Mouse (Mus musculus): ENCODE data around the gene Hus1. TPM values are rescaled to one million over a fixed set of nuclear protein-coding genes. Genes with fewer than 3 reads are reported as not detected.

Gene Hus1
- total and polyA plus RNA-seq, 3 experiments: 10.2 to 39.1 (median 27.5) TPM

DNA sequence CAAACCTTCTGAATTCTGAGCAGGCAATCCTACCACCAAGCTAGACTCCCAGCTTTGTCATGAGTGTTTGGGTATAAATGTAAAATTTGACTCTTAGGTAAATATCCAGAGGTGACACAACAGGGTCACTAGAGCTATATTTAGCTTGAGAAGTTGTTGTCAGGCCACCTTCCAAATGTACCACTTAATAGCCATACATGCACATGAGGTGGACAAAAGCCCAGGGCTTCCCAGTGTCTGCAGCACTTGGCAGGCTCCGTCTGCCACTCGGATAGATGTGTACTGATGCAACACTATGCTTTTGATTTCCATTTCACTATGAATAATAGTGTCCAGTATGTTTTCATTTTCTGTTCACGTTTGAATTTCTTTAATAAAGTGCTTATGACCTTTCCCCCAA, 14.2 kb upstream of the Hus1 start:
- H3K36me3 ChIP-seq (replicated peaks): no peaks in the 10 kb centered on the region
- TF ChIP-seq POLR2AphosphoS5 (IDR thresholded peaks at IDR 0.05; ENCODE audit: insufficient replicate concordance, low read depth, low read length): no peak
- DNase-seq (ENCODE audit: low spot score) (no peak), ATAC-seq (ENCODE audit: extremely low read depth, insufficient number of reproducible peaks, low FRiP score, poor library complexity, severe bottlenecking) (no peak)
- H3K9me3 ChIP-seq (replicated peaks): no peaks in the 10 kb centered on the region
- peaks cover 21% of the 10 kb centered on the region for H3K27me3 ChIP-seq (ENCODE audit: insufficient read depth, low read length)
- no peaks in the 10 kb centered on the region for H3K4me1 ChIP-seq (ENCODE audit: insufficient read depth, low read depth, low read length)
- H3K4me3 ChIP-seq (ENCODE audit: low read depth, low read length): no peak overlapping the region

DNA sequence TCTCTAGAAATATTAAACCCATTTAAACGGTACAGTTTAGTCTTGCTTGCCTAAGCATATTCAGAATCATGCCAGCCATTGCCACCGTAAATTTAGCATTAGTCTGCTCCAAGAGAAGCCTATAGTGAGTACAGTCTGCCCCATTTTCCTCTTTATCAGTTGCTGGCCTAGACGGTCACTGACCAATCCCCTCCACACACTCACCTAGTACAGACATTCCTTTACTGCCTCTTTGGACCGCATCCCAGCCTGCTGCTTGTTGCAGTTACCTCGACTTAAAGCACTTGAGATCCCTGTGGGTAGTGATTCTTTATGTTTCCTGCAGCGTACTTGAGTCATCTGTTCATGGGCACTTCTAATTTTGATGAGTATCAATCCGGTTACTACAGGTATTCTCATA, 13.8 kb upstream of the Hus1 start:
- ATAC-seq (ENCODE audit: extremely low read depth, insufficient number of reproducible peaks, low FRiP score, poor library complexity, severe bottlenecking): no peak

DNA sequence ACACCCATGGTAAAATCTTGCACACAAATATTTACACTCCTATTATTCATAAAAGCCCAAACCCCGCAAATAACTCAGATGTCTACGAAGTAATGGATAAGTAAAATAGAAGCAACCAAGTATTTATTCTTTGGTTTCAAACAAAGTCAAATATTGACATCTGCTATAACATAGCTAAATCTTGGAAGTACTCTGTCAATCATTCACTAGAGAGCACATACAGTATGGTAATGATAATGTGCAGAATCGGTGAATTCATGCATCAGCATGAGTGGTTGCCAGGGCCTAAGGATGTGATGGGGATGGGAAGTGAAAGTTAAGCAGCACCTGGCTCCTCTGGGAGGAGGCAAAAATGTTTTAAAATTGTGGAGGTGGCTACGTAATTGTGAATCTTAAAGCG, 9.2 kb upstream of the Hus1 start:
- DNase-seq (ENCODE audit: low spot score) (no peak), ATAC-seq (ENCODE audit: extremely low read depth, insufficient number of reproducible peaks, low FRiP score, poor library complexity, severe bottlenecking) (no peak)
- Histone ChIP-seq H3K4me3 (ENCODE audit: low read depth, low read length) (no peak overlapping the region), H3K4me1 (ENCODE audit: insufficient read depth, low read depth, low read length) (no peaks in the 10 kb centered on the region), H3K27me3 (ENCODE audit: insufficient read depth, low read length) (peaks cover 21% of the 10 kb centered on the region), H3K36me3 (replicated peaks) (no peaks in the 10 kb centered on the region), H3K9me3 (replicated peaks) (no peaks in the 10 kb centered on the region)
- TF ChIP-seq GATA2 (IDR thresholded peaks at IDR 0.05; ENCODE audit: borderline replicate concordance, low read depth, low read length) (no peak), GATA1 (IDR thresholded peaks at IDR 0.05; ENCODE audit: borderline replicate concordance, low read length) (no peak), TAL1 (conservative IDR thresholded peaks at IDR 0.05; ENCODE audit: low read depth, low read length) (no peak), POLR2AphosphoS5 (IDR thresholded peaks at IDR 0.05; ENCODE audit: insufficient replicate concordance, low read depth, low read length) (no peak), CTCF (IDR thresholded peaks at IDR 0.05; ENCODE audit: low read depth, low read length) (no peak)

More for the DNA sequence above, 13.8 kb upstream of the Hus1 start:
- no peaks in the 10 kb centered on the region for H3K36me3 ChIP-seq (replicated peaks)
- H3K4me3 ChIP-seq (ENCODE audit: low read depth, low read length): no peak overlapping the region
- TF ChIP-seq CTCF (IDR thresholded peaks at IDR 0.05; ENCODE audit: low read depth, low read length): no peak
- TF ChIP-seq POLR2AphosphoS5 (IDR thresholded peaks at IDR 0.05; ENCODE audit: insufficient replicate concordance, low read depth, low read length): no peak
- no peak for TF ChIP-seq GATA1 (IDR thresholded peaks at IDR 0.05; ENCODE audit: borderline replicate concordance, low read length)
- TF ChIP-seq GATA2 (IDR thresholded peaks at IDR 0.05; ENCODE audit: borderline replicate concordance, low read depth, low read length): no peak
- TF ChIP-seq TAL1 (conservative IDR thresholded peaks at IDR 0.05; ENCODE audit: low read depth, low read length): no peak
- H3K9me3 ChIP-seq (replicated peaks): no peaks in the 10 kb centered on the region
- H3K4me1 ChIP-seq (ENCODE audit: insufficient read depth, low read depth, low read length): no peaks in the 10 kb centered on the region
- DNase-seq (ENCODE audit: low spot score): no peak
- H3K27me3 ChIP-seq (ENCODE audit: insufficient read depth, low read length): peaks cover 20% of the 10 kb centered on the region

- Histone ChIP-seq H3K36me3 (replicated peaks) (no peaks in the 10 kb centered on the region), H3K27me3 (ENCODE audit: insufficient read depth, low read length) (peaks cover 16% of the 10 kb centered on the region), H3K4me3 (ENCODE audit: low read depth, low read length) (no peak overlapping the region), H3K9me3 (replicated peaks) (no peaks in the 10 kb centered on the region), H3K4me1 (ENCODE audit: insufficient read depth, low read depth, low read length) (no peaks in the 10 kb centered on the region)
- no peak for TF ChIP-seq GATA2 (IDR thresholded peaks at IDR 0.05; ENCODE audit: borderline replicate concordance, low read depth, low read length)
- no peak for TF ChIP-seq POLR2AphosphoS5 (IDR thresholded peaks at IDR 0.05; ENCODE audit: insufficient replicate concordance, low read depth, low read length)
- TF ChIP-seq TAL1 (conservative IDR thresholded peaks at IDR 0.05; ENCODE audit: low read depth, low read length): no peak
- no peak for TF ChIP-seq GATA1 (IDR thresholded peaks at IDR 0.05; ENCODE audit: borderline replicate concordance, low read length)
- TF ChIP-seq CTCF (IDR thresholded peaks at IDR 0.05; ENCODE audit: low read depth, low read length): no peak
- DNase-seq (ENCODE audit: low spot score): no peak
- no peak for ATAC-seq (ENCODE audit: extremely low read depth, insufficient number of reproducible peaks, low FRiP score, poor library complexity, severe bottlenecking)
Measured at GRCm38 (mm10) chr11:9018491-9019267, 7.7 kb upstream of the Hus1 start.

- Histone ChIP-seq H3K9me3 (replicated peaks) (no peaks in the 10 kb centered on the region), H3K27me3 (ENCODE audit: insufficient read depth, low read length) (peaks cover 12% of the 10 kb centered on the region), H3K4me1 (ENCODE audit: insufficient read depth, low read depth, low read length) (peaks cover 7% of the 10 kb centered on the region), H3K4me3 (ENCODE audit: low read depth, low read length) (no peak overlapping the region), H3K36me3 (replicated peaks) (peaks cover under 1% of the 10 kb centered on the region)
- DNase-seq (ENCODE audit: low spot score) (no peak), ATAC-seq (ENCODE audit: extremely low read depth, insufficient number of reproducible peaks, low FRiP score, poor library complexity, severe bottlenecking) (no peak)
- TF ChIP-seq GATA2 (IDR thresholded peaks at IDR 0.05; ENCODE audit: borderline replicate concordance, low read depth, low read length): no peak
- TF ChIP-seq POLR2AphosphoS5 (IDR thresholded peaks at IDR 0.05; ENCODE audit: insufficient replicate concordance, low read depth, low read length): no peak
- no peak for TF ChIP-seq GATA1 (IDR thresholded peaks at IDR 0.05; ENCODE audit: borderline replicate concordance, low read length)
- no peak for TF ChIP-seq TAL1 (conservative IDR thresholded peaks at IDR 0.05; ENCODE audit: low read depth, low read length)
- TF ChIP-seq CTCF (IDR thresholded peaks at IDR 0.05; ENCODE audit: low read depth, low read length): no peak
Measured at GRCm38 (mm10) chr11:9014740-9015139, 3.7 kb upstream of the Hus1 start.

- peak overlapping the region; percentile 96 for H3K4me3 ChIP-seq (ENCODE audit: low read depth, low read length)
- ATAC-seq (ENCODE audit: extremely low read depth, insufficient number of reproducible peaks, low FRiP score, poor library complexity, severe bottlenecking): no peak
- H3K27me3 ChIP-seq (ENCODE audit: insufficient read depth, low read length): peaks cover 2% of the 10 kb centered on the region
- peak; percentile 10 for DNase-seq (ENCODE audit: low spot score)
- H3K36me3 ChIP-seq (replicated peaks): peaks cover 27% of the 10 kb centered on the region
- peaks cover 25% of the 10 kb centered on the region for H3K4me1 ChIP-seq (ENCODE audit: insufficient read depth, low read depth, low read length)
- H3K9me3 ChIP-seq (replicated peaks): no peaks in the 10 kb centered on the region
- TF ChIP-seq POLR2AphosphoS5 (IDR thresholded peaks at IDR 0.05; ENCODE audit: insufficient replicate concordance, low read depth, low read length): no peak
- no peak for TF ChIP-seq GATA1 (IDR thresholded peaks at IDR 0.05; ENCODE audit: borderline replicate concordance, low read length)
- no peak for TF ChIP-seq CTCF (IDR thresholded peaks at IDR 0.05; ENCODE audit: low read depth, low read length)
- no peak for TF ChIP-seq GATA2 (IDR thresholded peaks at IDR 0.05; ENCODE audit: borderline replicate concordance, low read depth, low read length)
- no peak for TF ChIP-seq TAL1 (conservative IDR thresholded peaks at IDR 0.05; ENCODE audit: low read depth, low read length)
Measured at GRCm38 (mm10) chr11:9011348-9011747, 357 bp upstream of the Hus1 start.

Measured in G1E (cell line).